Mouse (Mus musculus) bone marrow, adult 2 months (tissue): ENCODE measurements around the gene Tut7.

Experiments used
- CTCF ChIP-seq: fragments of 200-500 bp; IDR thresholded peaks from 2 replicates; pipeline ENCODE4 v1.5.1; 2011; ENCODE audit warnings: low read length, control low read depth; ENCODE audit not compliant: control insufficient read depth, insufficient read depth
- POLR2A ChIP-seq: fragments of 200-500 bp; IDR thresholded peaks from 2 replicates; pipeline ENCODE4 v1.6.1; 2011; ENCODE audit warnings: low read depth, mild to moderate bottlenecking, control low read depth, low read length, borderline replicate concordance; ENCODE audit not compliant: control insufficient read depth

GRCm38 (mm10) chr13:59850373-59850772 is 27.4 kb upstream of the Tut7 start:
- TF ChIP-seq CTCF (no peak), POLR2A (no peak)
